Mouse (Mus musculus): Measurements from ENCODE around the gene Smox. TPM values are rescaled to one million over a fixed set of nuclear protein-coding genes. Genes with fewer than 3 reads are reported as not detected.

Smox gene
- polyA plus RNA-seq, 2 experiments = 70.4 to 75.0 TPM

GRCm38 (mm10) chr2:131560205-131560919, 69.1 kb downstream of the Smox start:
- DNase-seq (ENCODE audit: low read depth in 3 of 3, low spot score in 3 of 3) (no peak), ATAC-seq (ENCODE audit: insufficient read depth) (no peak)
- Histone ChIP-seq H3K36me3 (replicated peaks; ENCODE audit: control insufficient read depth, insufficient read depth, low read depth) (no peaks in the 10 kb centered on the region), H3K4me3 (ENCODE audit: insufficient read depth in 1 of 2, low read depth in 2 of 2, low read length in 2 of 2) (no peak overlapping the region), H3K27me3 (ENCODE audit: control insufficient read depth, insufficient read depth, low read length) (peaks cover 49% of the 10 kb centered on the region), H3K27ac (no peak overlapping the region), H3K4me2 (ENCODE audit: low read depth) (no peak overlapping the region), H3K9me3 (ENCODE audit: control insufficient read depth, low read length) (no peaks in the 10 kb centered on the region), H3K4me1 (replicated peaks; ENCODE audit: control insufficient read depth in 2 of 2, insufficient read depth in 2 of 2, low read length in 1 of 2) (no peaks in the 10 kb centered on the region), H3K9ac (replicated peaks) (no peak overlapping the region)
- WGBS (ENCODE audit: insufficient replicate concordance) = 36% methylated on average over 2 of the region's 2 CpGs
- TF ChIP-seq EP300 (IDR thresholded peaks at IDR 0.05; ENCODE audit: low read depth) (no peak), CTCF (IDR thresholded peaks at IDR 0.05; ENCODE audit: low read depth) (no peak)

GRCm38 (mm10) chr2:131561344-131561870, 70.1 kb downstream of the Smox start:
- H3K27ac ChIP-seq = no peak overlapping the region
- peaks cover 49% of the 10 kb centered on the region for H3K27me3 ChIP-seq (ENCODE audit: control insufficient read depth, insufficient read depth, low read length)
- H3K4me1 ChIP-seq (replicated peaks; ENCODE audit: control insufficient read depth in 2 of 2, insufficient read depth in 2 of 2, low read length in 1 of 2) = no peaks in the 10 kb centered on the region
- ATAC-seq (ENCODE audit: insufficient read depth) (no peak), DNase-seq (ENCODE audit: low read depth in 3 of 3, low spot score in 3 of 3) (no peak)
- H3K36me3 ChIP-seq (replicated peaks; ENCODE audit: control insufficient read depth, insufficient read depth, low read depth) = no peaks in the 10 kb centered on the region
- WGBS (ENCODE audit: insufficient replicate concordance) = 5% methylated on average over 33 of the region's 33 CpGs
- H3K4me2 ChIP-seq (ENCODE audit: low read depth) = no peak overlapping the region
- H3K9me3 ChIP-seq (ENCODE audit: control insufficient read depth, low read length) = no peaks in the 10 kb centered on the region
- TF ChIP-seq EP300 (IDR thresholded peaks at IDR 0.05; ENCODE audit: low read depth) (no peak), CTCF (IDR thresholded peaks at IDR 0.05; ENCODE audit: low read depth) (no peak)
- H3K4me3 ChIP-seq (ENCODE audit: insufficient read depth in 1 of 2, low read depth in 2 of 2, low read length in 2 of 2) = peak overlapping the region in 1 of 2 experiments; percentile 2; a peak in 1 of 4 replicates
- no peak overlapping the region for H3K9ac ChIP-seq (replicated peaks)

GRCm38 (mm10) chr2:131561891-131562585, 70.7 kb downstream of the Smox start, which contains the start of gene Adra1d:
Adra1d (minus strand) TSS chr2:131562283.
- TF ChIP-seq CTCF (IDR thresholded peaks at IDR 0.05; ENCODE audit: low read depth) = no peak
- no peak for TF ChIP-seq EP300 (IDR thresholded peaks at IDR 0.05; ENCODE audit: low read depth)
- H3K27ac ChIP-seq = no peak within 1 kb of the TSS
- peak within 1 kb of the TSS; percentile 2; the same call in 1 of the 2 replicates for H3K4me2 ChIP-seq (ENCODE audit: low read depth)
- no peaks in the 10 kb centered on the region for H3K36me3 ChIP-seq (replicated peaks; ENCODE audit: control insufficient read depth, insufficient read depth, low read depth)
- H3K27me3 ChIP-seq (ENCODE audit: control insufficient read depth, insufficient read depth, low read length) = peaks cover 49% of the 10 kb centered on the region
- no peak within 1 kb of the TSS for H3K9ac ChIP-seq (replicated peaks)
- DNase-seq (ENCODE audit: low read depth in 3 of 3, low spot score in 3 of 3) = no peak
- ATAC-seq (ENCODE audit: insufficient read depth) = no peak
- no peaks in the 10 kb centered on the region for H3K4me1 ChIP-seq (replicated peaks; ENCODE audit: control insufficient read depth in 2 of 2, insufficient read depth in 2 of 2, low read length in 1 of 2)
- WGBS (ENCODE audit: insufficient replicate concordance) = 2% methylated on average over 75 of the region's 82 CpGs
- H3K9me3 ChIP-seq (ENCODE audit: control insufficient read depth, low read length) = no peaks in the 10 kb centered on the region
- peak within 1 kb of the TSS; percentile 18 to 30 for H3K4me3 ChIP-seq (ENCODE audit: insufficient read depth in 1 of 2, low read depth in 2 of 2, low read length in 2 of 2)

- H3K9ac ChIP-seq (replicated peaks) = no peak overlapping the region
These were observed 71.4 kb downstream of the Smox start for GRCm38 (mm10) chr2:131562586-131563122.

More at GRCm38 (mm10) chr2:131562586-131563122, 71.4 kb downstream of the Smox start:
- no peaks in the 10 kb centered on the region for H3K36me3 ChIP-seq (replicated peaks; ENCODE audit: control insufficient read depth, insufficient read depth, low read depth)
- ATAC-seq (ENCODE audit: insufficient read depth) (no peak), DNase-seq (ENCODE audit: low read depth in 3 of 3, low spot score in 3 of 3) (no peak)
- H3K4me1 ChIP-seq (replicated peaks; ENCODE audit: control insufficient read depth in 2 of 2, insufficient read depth in 2 of 2, low read length in 1 of 2) = no peaks in the 10 kb centered on the region
- no peak overlapping the region for H3K27ac ChIP-seq
- WGBS (ENCODE audit: insufficient replicate concordance) = 1% methylated on average over 28 of the region's 30 CpGs
- H3K4me2 ChIP-seq (ENCODE audit: low read depth) = peak overlapping the region; percentile 2; the same call in 1 of the 2 replicates
- H3K9me3 ChIP-seq (ENCODE audit: control insufficient read depth, low read length) = no peaks in the 10 kb centered on the region
- H3K4me3 ChIP-seq (ENCODE audit: insufficient read depth in 1 of 2, low read depth in 2 of 2, low read length in 2 of 2) = peak overlapping the region; percentile 18 to 30
- TF ChIP-seq EP300 (IDR thresholded peaks at IDR 0.05; ENCODE audit: low read depth) (no peak), CTCF (IDR thresholded peaks at IDR 0.05; ENCODE audit: low read depth) (peak; percentile 40; the same call in 1 of the 2 replicates)
- H3K27me3 ChIP-seq (ENCODE audit: control insufficient read depth, insufficient read depth, low read length) = peaks cover 49% of the 10 kb centered on the region

Other genes starting within 250 kb of the Smox start
- gene Pank2, start 229.0 kb upstream of the Smox start, polyA plus RNA-seq (2012; rRNA removed) = 9.5 and 14.3 TPM in 2 replicates
- gene Pank2, start 229.0 kb upstream of the Smox start, polyA plus RNA-seq (2014; fragmentation: Nextera tagmentation; extraction: Ambion mirVana) = 24.3 and 26.9 TPM in 2 replicates
- gene Rnf24, start 138.6 kb upstream of the Smox start, polyA plus RNA-seq (2012; rRNA removed) = 0.49 and 0.55 TPM in 2 replicates
- gene Rnf24, start 138.6 kb upstream of the Smox start, polyA plus RNA-seq (2014; fragmentation: Nextera tagmentation; extraction: Ambion mirVana) = 0.32 and 0.38 TPM in 2 replicates
- 0.55 and 0.57 TPM in 2 replicates for gene Adra1d, start 70.8 kb downstream of the Smox start, polyA plus RNA-seq (2012; rRNA removed)
- gene Adra1d, start 70.8 kb downstream of the Smox start, polyA plus RNA-seq (2014; fragmentation: Nextera tagmentation; extraction: Ambion mirVana) = 0.30 and 0.63 TPM in 2 replicates

Measured in liver, embryonic 14.5 days (tissue).